Mouse (Mus musculus): ENCODE data around the gene Ralgapa2. TPM values are rescaled to one million over a fixed set of nuclear protein-coding genes. Genes with fewer than 3 reads are reported as not detected.

Ralgapa2 gene
- polyA plus RNA-seq, 1 experiment from 2014 or later, result 14.6 TPM

GRCm38 (mm10) chr2:146416283-146416682, 95.9 kb downstream of the Ralgapa2 start:
- no peak for DNase-seq
- ATAC-seq (ENCODE audit: low FRiP score, low TSS enrichment), result no peak
- 86% methylated on average over 2 of the region's 2 CpGs for WGBS

GRCm38 (mm10) chr2:146414484-146415291, 97.5 kb downstream of the Ralgapa2 start:
- DNase-seq (peak; percentile 94), ATAC-seq (ENCODE audit: low FRiP score, low TSS enrichment) (peak; percentile 88)
- no peaks in the 10 kb centered on the region for H3K4me1 ChIP-seq (ENCODE audit: control insufficient read depth, insufficient read depth, low read length)
- H3K4me2 ChIP-seq (ENCODE audit: low read length), result peak overlapping the region; percentile 18; the same call in 1 of the 2 replicates
- 35% methylated on average over 8 of the region's 8 CpGs for WGBS
- peak overlapping the region; percentile 60 for H3K27ac ChIP-seq (replicated peaks; ENCODE audit: low read depth, low read length)
- no peaks in the 10 kb centered on the region for H3K27me3 ChIP-seq (ENCODE audit: control insufficient read depth, insufficient read depth, low read length)
- no peaks in the 10 kb centered on the region for H3K36me3 ChIP-seq (ENCODE audit: control insufficient read depth, insufficient read depth, low read length)
- no peak overlapping the region for H3K9ac ChIP-seq (replicated peaks; ENCODE audit: low read length)
- no peak overlapping the region for H3K4me3 ChIP-seq (replicated peaks; ENCODE audit: low read depth, low read length)
- no peaks in the 10 kb centered on the region for H3K9me3 ChIP-seq (ENCODE audit: control insufficient read depth, low read length)

More at GRCm38 (mm10) chr2:146416283-146416682, 95.9 kb downstream of the Ralgapa2 start:
- no peak overlapping the region for H3K9ac ChIP-seq (replicated peaks; ENCODE audit: low read length)
- no peak overlapping the region for H3K4me3 ChIP-seq (replicated peaks; ENCODE audit: low read depth, low read length)
- H3K9me3 ChIP-seq (ENCODE audit: control insufficient read depth, low read length), result no peaks in the 10 kb centered on the region
- H3K4me1 ChIP-seq (ENCODE audit: control insufficient read depth, insufficient read depth, low read length), result no peaks in the 10 kb centered on the region
- H3K36me3 ChIP-seq (ENCODE audit: control insufficient read depth, insufficient read depth, low read length), result 0 out of 2 replicates have a peak, but pooled peaks cover 4% of the 10 kb centered on the region
- H3K27me3 ChIP-seq (ENCODE audit: control insufficient read depth, insufficient read depth, low read length), result no peaks in the 10 kb centered on the region
- H3K4me2 ChIP-seq (ENCODE audit: low read length), result no peak overlapping the region
- H3K27ac ChIP-seq (replicated peaks; ENCODE audit: low read depth, low read length), result no peak overlapping the region

GRCm38 (mm10) chr2:146412733-146413132, 99.4 kb downstream of the Ralgapa2 start:
- WGBS, result 79% methylated on average over 9 of the region's 9 CpGs
- no peak for DNase-seq
- no peaks in the 10 kb centered on the region for H3K4me1 ChIP-seq (ENCODE audit: control insufficient read depth, insufficient read depth, low read length)
- H3K27ac ChIP-seq (replicated peaks; ENCODE audit: low read depth, low read length), result no peak overlapping the region
- H3K9ac ChIP-seq (replicated peaks; ENCODE audit: low read length), result no peak overlapping the region
- no peak for ATAC-seq (ENCODE audit: low FRiP score, low TSS enrichment)
- no peaks in the 10 kb centered on the region for H3K9me3 ChIP-seq (ENCODE audit: control insufficient read depth, low read length)
- no peak overlapping the region for H3K4me2 ChIP-seq (ENCODE audit: low read length)
- no peaks in the 10 kb centered on the region for H3K36me3 ChIP-seq (ENCODE audit: control insufficient read depth, insufficient read depth, low read length)
- H3K4me3 ChIP-seq (replicated peaks; ENCODE audit: low read depth, low read length), result no peak overlapping the region
- H3K27me3 ChIP-seq (ENCODE audit: control insufficient read depth, insufficient read depth, low read length), result no peaks in the 10 kb centered on the region

- no peak overlapping the region for H3K4me3 ChIP-seq (replicated peaks; ENCODE audit: low read depth, low read length)
- H3K27ac ChIP-seq (replicated peaks; ENCODE audit: low read depth, low read length), result no peak overlapping the region
- no peak overlapping the region for H3K9ac ChIP-seq (replicated peaks; ENCODE audit: low read length)
- H3K4me2 ChIP-seq (ENCODE audit: low read length), result no peak overlapping the region
- no peaks in the 10 kb centered on the region for H3K4me1 ChIP-seq (ENCODE audit: control insufficient read depth, insufficient read depth, low read length)
- no peaks in the 10 kb centered on the region for H3K36me3 ChIP-seq (ENCODE audit: control insufficient read depth, insufficient read depth, low read length)
- H3K27me3 ChIP-seq (ENCODE audit: control insufficient read depth, insufficient read depth, low read length), result no peaks in the 10 kb centered on the region
- WGBS, result 85% methylated on average over 5 of the region's 5 CpGs
- ATAC-seq (ENCODE audit: low FRiP score, low TSS enrichment) (no peak), DNase-seq (no peak)
- no peaks in the 10 kb centered on the region for H3K9me3 ChIP-seq (ENCODE audit: control insufficient read depth, low read length)
These were observed 100.2 kb downstream of the Ralgapa2 start for GRCm38 (mm10) chr2:146411904-146412303.

- H3K4me2 ChIP-seq (ENCODE audit: low read length), result no peak overlapping the region
- no peak overlapping the region for H3K9ac ChIP-seq (replicated peaks; ENCODE audit: low read length)
- peaks cover 4% of the 10 kb centered on the region; the same call in 1 of the 2 replicates for H3K36me3 ChIP-seq (ENCODE audit: control insufficient read depth, insufficient read depth, low read length)
- WGBS, result 95% methylated on average over 4 of the region's 4 CpGs
- no peak overlapping the region for H3K27ac ChIP-seq (replicated peaks; ENCODE audit: low read depth, low read length)
- DNase-seq (no peak), ATAC-seq (ENCODE audit: low FRiP score, low TSS enrichment) (no peak)
- H3K9me3 ChIP-seq (ENCODE audit: control insufficient read depth, low read length), result no peaks in the 10 kb centered on the region
- no peaks in the 10 kb centered on the region for H3K27me3 ChIP-seq (ENCODE audit: control insufficient read depth, insufficient read depth, low read length)
- H3K4me1 ChIP-seq (ENCODE audit: control insufficient read depth, insufficient read depth, low read length), result no peaks in the 10 kb centered on the region
- no peak overlapping the region for H3K4me3 ChIP-seq (replicated peaks; ENCODE audit: low read depth, low read length)
These were observed 105.1 kb downstream of the Ralgapa2 start for GRCm38 (mm10) chr2:146407078-146407477.

GRCm38 (mm10) chr2:146401588-146401987, 110.6 kb downstream of the Ralgapa2 start:
- ATAC-seq (ENCODE audit: low FRiP score, low TSS enrichment) (no peak), DNase-seq (no peak)
- Histone ChIP-seq H3K4me1 (ENCODE audit: control insufficient read depth, insufficient read depth, low read length) (no peaks in the 10 kb centered on the region), H3K4me2 (ENCODE audit: low read length) (no peak overlapping the region), H3K36me3 (ENCODE audit: control insufficient read depth, insufficient read depth, low read length) (peaks cover 4% of the 10 kb centered on the region; the same call in 1 of the 2 replicates), H3K27ac (replicated peaks; ENCODE audit: low read depth, low read length) (no peak overlapping the region), H3K9me3 (ENCODE audit: control insufficient read depth, low read length) (no peaks in the 10 kb centered on the region), H3K27me3 (ENCODE audit: control insufficient read depth, insufficient read depth, low read length) (no peaks in the 10 kb centered on the region), H3K9ac (replicated peaks; ENCODE audit: low read length) (no peak overlapping the region), H3K4me3 (replicated peaks; ENCODE audit: low read depth, low read length) (no peak overlapping the region)

GRCm38 (mm10) chr2:146400738-146401137, 111.4 kb downstream of the Ralgapa2 start:
- Histone ChIP-seq H3K27ac (replicated peaks; ENCODE audit: low read depth, low read length) (no peak overlapping the region), H3K9ac (replicated peaks; ENCODE audit: low read length) (no peak overlapping the region), H3K4me1 (ENCODE audit: control insufficient read depth, insufficient read depth, low read length) (no peaks in the 10 kb centered on the region), H3K36me3 (ENCODE audit: control insufficient read depth, insufficient read depth, low read length) (peaks cover 4% of the 10 kb centered on the region; the same call in 1 of the 2 replicates), H3K4me2 (ENCODE audit: low read length) (no peak overlapping the region), H3K9me3 (ENCODE audit: control insufficient read depth, low read length) (no peaks in the 10 kb centered on the region), H3K27me3 (ENCODE audit: control insufficient read depth, insufficient read depth, low read length) (no peaks in the 10 kb centered on the region), H3K4me3 (replicated peaks; ENCODE audit: low read depth, low read length) (no peak overlapping the region)
- ATAC-seq (ENCODE audit: low FRiP score, low TSS enrichment) (no peak), DNase-seq (no peak)
- WGBS, result 7% methylated on average over 2 of the region's 2 CpGs

GRCm38 (mm10) chr2:146398211-146398865, 113.8 kb downstream of the Ralgapa2 start:
- no peak overlapping the region for H3K27ac ChIP-seq (replicated peaks; ENCODE audit: low read depth, low read length)
- no peak for DNase-seq
- no peak overlapping the region for H3K4me3 ChIP-seq (replicated peaks; ENCODE audit: low read depth, low read length)
- H3K9ac ChIP-seq (replicated peaks; ENCODE audit: low read length), result no peak overlapping the region
- H3K9me3 ChIP-seq (ENCODE audit: control insufficient read depth, low read length), result no peaks in the 10 kb centered on the region
- H3K27me3 ChIP-seq (ENCODE audit: control insufficient read depth, insufficient read depth, low read length), result no peaks in the 10 kb centered on the region
- ATAC-seq (ENCODE audit: low FRiP score, low TSS enrichment), result no peak
- no peaks in the 10 kb centered on the region for H3K4me1 ChIP-seq (ENCODE audit: control insufficient read depth, insufficient read depth, low read length)
- H3K36me3 ChIP-seq (ENCODE audit: control insufficient read depth, insufficient read depth, low read length), result 0 out of 2 replicates have a peak, but pooled peaks cover 3% of the 10 kb centered on the region
- WGBS, result 79% methylated on average over 6 of the region's 6 CpGs
- no peak overlapping the region for H3K4me2 ChIP-seq (ENCODE audit: low read length)

All from midbrain, embryonic 14.5 days (tissue).